Mouse (Mus musculus) embryonic facial prominence, embryonic 10.5 days (tissue): Measurements from ENCODE around the gene Shank1. TPM values are rescaled to one million over a fixed set of nuclear protein-coding genes. Genes with fewer than 3 reads are reported as not detected.

Experiments used
- DNase-seq: peaks from one replicate; pipeline ENCODE4 v3.0.0-alpha.2; 2017; ENCODE audit warnings: low spot score
- H3K27ac ChIP-seq: fragments of 300-500 bp; sonication (generic); replicated peaks from 2 replicates; pipeline ENCODE4 v1.5.1; 2016; ENCODE audit warnings: mild to moderate bottlenecking
- H3K27me3 ChIP-seq: fragments of 300-500 bp; sonication (generic); replicated peaks from 2 replicates; pipeline ENCODE4 v1.6.1; 2016; ENCODE audit warnings: low read depth, mild to moderate bottlenecking; ENCODE audit not compliant: poor library complexity, severe bottlenecking
- H3K36me3 ChIP-seq: fragments of 300-500 bp; sonication (generic); replicated peaks from 2 replicates; pipeline ENCODE4 v1.6.1; 2016; ENCODE audit warnings: mild to moderate bottlenecking, moderate library complexity
- H3K4me1 ChIP-seq: fragments of 300-500 bp; sonication (generic); 2 replicates; pipeline ENCODE4 v1.6.1; 2016
- H3K4me3 ChIP-seq: fragments of 300-500 bp; sonication (generic); 2 replicates; pipeline ENCODE4 v1.5.1; 2016; ENCODE audit warnings: mild to moderate bottlenecking, moderate library complexity
- H3K9me3 ChIP-seq: fragments of 300-500 bp; sonication (generic); 2 replicates; pipeline ENCODE4 v1.6.1; 2016; ENCODE audit warnings: mild to moderate bottlenecking
- WGBS: fragments of 180-500 bp; shearing (Covaris S2); methylation state at CpG from one replicate; pipeline ENCODE4 v1.1.7; 2016; 5-methylcytosine and 5-hydroxymethylcytosine counted together
- polyA plus RNA-seq: library from polyadenylated mRNA; unstranded; fragments of >200 nt; fragmentation: Nextera tagmentation; extraction: Ambion mirVana; gene quantifications from 2 replicates; pipeline ENCODE4 v1.2.1, GENCODE M21; 2016

Gene Shank1
- polyA plus RNA-seq, 1 experiment from 2014 or later = 0.80 TPM

DNA sequence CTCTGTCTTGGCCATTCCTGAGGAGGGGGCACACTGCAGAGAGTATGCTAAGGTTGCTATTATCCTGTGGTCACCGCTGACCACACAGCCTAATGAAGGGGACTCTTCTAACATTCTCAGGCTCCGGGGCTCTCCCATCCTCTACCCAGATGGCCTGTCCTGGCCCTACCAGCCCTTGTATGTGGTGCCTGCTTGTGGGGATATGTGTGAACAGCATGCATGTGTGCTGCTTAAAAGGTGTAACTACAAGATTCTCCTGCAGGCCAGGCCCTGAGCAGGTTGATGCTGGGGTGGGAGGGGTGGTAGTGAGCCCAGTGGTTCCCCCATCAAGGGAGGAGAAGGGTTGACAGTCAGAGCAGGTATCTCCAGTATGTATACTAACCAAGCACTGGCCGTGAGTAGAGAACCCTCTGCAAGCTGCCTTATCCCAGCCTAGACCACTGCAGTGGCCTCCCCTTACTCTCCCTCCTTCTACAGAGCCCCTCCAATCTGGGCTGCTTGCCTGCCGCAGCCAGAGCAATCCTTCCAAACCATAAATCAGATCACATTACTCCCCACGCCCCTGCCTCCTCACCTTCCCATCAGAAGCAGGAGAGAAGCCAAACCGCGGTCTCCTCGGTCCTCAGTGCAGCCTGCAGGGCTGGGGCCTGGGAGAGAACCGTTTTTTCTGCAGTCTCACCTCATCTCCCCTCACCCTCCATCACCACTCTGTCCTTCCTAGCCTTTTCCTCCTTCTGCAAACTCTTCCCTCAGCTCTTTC is 2.6 kb upstream of the Shank1 start:
- no peaks in the 10 kb centered on the region for H3K36me3 ChIP-seq
- peaks cover 63% of the 10 kb centered on the region for H3K27me3 ChIP-seq
- no peak overlapping the region for H3K27ac ChIP-seq
- WGBS = 54% methylated on average over 9 of the region's 9 CpGs
- H3K9me3 ChIP-seq = no peaks in the 10 kb centered on the region
- H3K4me1 ChIP-seq = peaks cover 58% of the 10 kb centered on the region
- 0 out of 2 replicates have a peak overlapping the region, but pooled peaks have one; percentile 2 for H3K4me3 ChIP-seq
- DNase-seq = no peak

DNA sequence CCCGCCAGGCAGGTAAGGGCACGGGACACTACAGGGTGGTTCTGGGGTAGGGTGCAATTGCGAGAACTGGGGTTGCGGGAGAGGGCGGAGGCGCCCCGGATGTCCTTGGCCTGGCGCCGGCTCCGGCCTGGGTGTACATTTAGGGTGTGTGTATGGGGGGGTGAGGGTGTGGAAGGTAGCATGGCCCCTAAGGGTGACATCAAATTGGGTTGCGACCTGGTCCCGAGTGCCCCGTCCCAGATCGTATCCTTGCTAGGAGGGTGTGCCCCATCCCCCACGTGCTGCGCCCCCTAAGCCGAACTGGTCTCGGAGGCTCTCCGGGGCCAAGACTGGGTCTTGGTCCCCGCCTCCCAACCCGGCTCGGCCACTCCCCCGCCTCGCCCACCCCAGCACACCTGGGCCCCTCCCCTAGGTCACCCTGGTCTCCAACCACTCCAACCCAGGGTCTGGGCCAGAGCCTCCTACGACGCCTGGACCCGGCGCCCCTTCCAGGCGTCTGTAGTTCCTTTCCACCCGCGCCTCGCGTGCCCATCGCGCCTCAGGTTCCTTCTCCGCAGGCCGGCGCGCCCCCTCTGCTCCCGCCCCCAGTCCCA is 328 bp downstream of the Shank1 start:
- Histone ChIP-seq H3K27me3 (peaks cover 80% of the 10 kb centered on the region), H3K36me3 (peaks cover 5% of the 10 kb centered on the region; the same call in 1 of the 2 replicates), H3K4me1 (peaks cover 46% of the 10 kb centered on the region), H3K27ac (peak overlapping the region; percentile 79), H3K4me3 (peak overlapping the region; percentile 64), H3K9me3 (no peaks in the 10 kb centered on the region)
- WGBS = under 1% methylated on average over 40 of the region's 40 CpGs
- no peak for DNase-seq

DNA sequence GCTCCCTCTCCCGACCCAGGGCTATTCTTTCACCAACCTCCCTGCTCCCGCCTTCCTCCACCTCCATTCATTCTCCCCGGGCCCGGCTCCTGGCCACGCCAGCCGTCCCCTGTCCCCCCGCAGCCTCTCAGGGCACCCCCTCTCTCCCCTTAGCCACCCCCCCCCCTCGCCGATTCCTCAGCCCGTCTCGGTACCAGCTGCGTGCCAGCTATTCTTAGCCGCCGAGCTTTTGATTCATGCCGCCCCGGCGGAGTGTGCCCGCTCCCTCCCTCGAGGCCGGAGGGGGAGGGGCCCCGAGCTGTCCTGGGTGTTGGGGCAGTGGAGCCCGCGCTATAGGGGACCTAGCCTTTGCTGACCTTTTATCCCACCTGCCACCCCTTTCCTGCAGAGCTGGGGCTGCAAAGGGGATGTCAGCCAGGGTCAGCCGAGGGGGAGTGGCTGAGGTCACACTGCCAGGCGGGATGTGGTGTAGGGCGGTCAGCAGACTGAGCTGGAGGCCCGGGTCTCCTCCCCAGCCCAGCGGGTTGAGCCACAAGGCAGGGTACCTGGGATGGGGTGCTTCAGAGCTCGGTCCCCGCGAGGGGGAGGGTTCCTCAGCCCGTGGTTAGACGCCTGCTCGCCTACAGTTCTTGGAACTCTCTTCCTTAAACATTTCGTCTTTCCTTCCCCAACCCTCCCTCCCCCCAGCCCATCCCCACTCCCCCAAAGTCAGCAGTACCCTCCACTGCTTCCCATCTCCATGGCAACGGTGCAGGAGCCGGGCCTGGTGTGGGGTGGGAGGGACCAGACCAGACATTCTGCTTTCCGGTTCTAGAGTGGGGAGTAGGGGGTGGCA is 1.0 kb downstream of the Shank1 start:
- WGBS = under 1% methylated on average over 38 of the region's 38 CpGs
- Histone ChIP-seq H3K27ac (peak overlapping the region; percentile 79), H3K36me3 (peaks cover 5% of the 10 kb centered on the region; the same call in 1 of the 2 replicates), H3K9me3 (no peaks in the 10 kb centered on the region), H3K4me3 (peak overlapping the region; percentile 64), H3K4me1 (peaks cover 39% of the 10 kb centered on the region), H3K27me3 (peaks cover 80% of the 10 kb centered on the region)
- DNase-seq = peak; percentile 55

DNA sequence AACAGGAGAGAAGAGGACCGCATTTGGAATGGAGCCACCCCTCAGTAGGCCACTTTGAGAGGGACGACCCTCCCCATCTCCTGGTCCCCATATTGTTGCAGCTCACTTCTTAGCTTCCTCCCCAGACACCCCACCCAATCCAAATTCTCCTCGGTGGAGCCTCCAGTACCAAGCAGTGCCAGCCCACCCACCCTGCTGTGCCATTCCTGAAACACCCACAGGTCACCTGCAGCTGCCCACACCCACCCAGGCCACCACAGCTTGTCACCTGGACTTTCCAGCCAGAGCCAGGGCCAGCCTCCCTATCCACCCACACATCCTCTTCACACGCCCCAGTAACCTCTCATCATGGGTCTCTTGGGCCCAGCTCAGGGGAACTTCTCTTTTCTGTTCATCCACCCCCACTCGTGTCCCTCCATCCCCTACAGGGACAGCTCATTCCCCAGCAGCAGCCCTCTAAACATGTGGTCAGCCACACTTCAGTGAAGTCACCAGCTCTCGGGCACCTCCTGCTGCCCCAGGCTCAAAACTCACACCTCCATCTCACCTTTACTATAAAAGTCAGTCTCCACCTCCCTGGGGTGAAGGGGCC is 1.8 kb downstream of the Shank1 start:
- peaks cover 5% of the 10 kb centered on the region; the same call in 1 of the 2 replicates for H3K36me3 ChIP-seq
- peak overlapping the region; percentile 64 for H3K4me3 ChIP-seq
- peaks cover 76% of the 10 kb centered on the region for H3K27me3 ChIP-seq
- peaks cover 32% of the 10 kb centered on the region for H3K4me1 ChIP-seq
- DNase-seq = no peak
- no peaks in the 10 kb centered on the region for H3K9me3 ChIP-seq
- H3K27ac ChIP-seq = no peak overlapping the region
- 15% methylated on average over 6 of the region's 6 CpGs for WGBS

DNA sequence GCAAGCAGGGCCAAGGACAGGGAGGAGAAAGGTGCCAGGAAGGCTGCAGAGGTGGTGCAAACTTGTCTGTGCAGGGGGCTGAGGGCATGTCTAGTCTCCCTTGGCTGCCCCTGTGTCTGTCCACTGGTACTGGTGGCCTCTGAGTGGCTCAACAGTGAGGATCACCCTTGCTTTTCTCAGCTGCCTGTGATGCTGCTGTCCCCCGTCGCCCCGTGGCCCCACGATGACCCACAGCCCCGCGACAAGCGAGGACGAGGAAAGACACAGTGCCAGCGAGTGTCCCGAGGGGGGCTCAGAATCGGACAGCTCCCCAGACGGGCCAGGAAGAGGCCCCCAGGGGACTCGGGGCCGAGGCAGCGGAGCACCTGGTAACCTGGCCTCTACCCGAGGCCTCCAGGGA is 2.4 kb downstream of the Shank1 start:
- H3K4me1 ChIP-seq = peaks cover 32% of the 10 kb centered on the region
- no peaks in the 10 kb centered on the region for H3K9me3 ChIP-seq
- H3K4me3 ChIP-seq = no peak overlapping the region
- peaks cover 5% of the 10 kb centered on the region; the same call in 1 of the 2 replicates for H3K36me3 ChIP-seq
- peaks cover 70% of the 10 kb centered on the region for H3K27me3 ChIP-seq
- no peak overlapping the region for H3K27ac ChIP-seq
- WGBS = 59% methylated on average over 16 of the region's 16 CpGs
- DNase-seq = no peak

DNA sequence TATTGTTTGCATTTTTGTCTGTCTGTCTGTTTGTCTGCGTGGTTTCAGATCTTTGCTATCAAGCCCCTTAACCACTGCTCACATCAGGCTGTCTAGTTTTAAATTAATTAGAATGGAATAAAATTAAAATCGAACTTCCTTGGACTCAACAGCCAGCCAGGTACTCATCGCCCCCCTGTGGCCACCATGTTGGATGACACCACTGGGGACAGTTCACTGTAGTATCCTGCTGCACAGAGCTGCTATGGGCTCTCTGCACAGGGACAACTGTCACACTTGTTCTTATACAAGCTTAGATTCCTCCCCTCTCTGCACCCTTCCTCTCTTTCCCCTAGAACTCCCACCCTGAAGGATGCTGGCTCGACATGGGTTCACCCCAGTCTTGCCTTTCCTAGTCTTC is 7.9 kb downstream of the Shank1 start:
- WGBS = 42% methylated on average over 4 of the region's 4 CpGs
- Histone ChIP-seq H3K27me3 (peaks cover 19% of the 10 kb centered on the region), H3K36me3 (peaks cover 5% of the 10 kb centered on the region; the same call in 1 of the 2 replicates), H3K27ac (no peak overlapping the region), H3K9me3 (no peaks in the 10 kb centered on the region), H3K4me1 (no peaks in the 10 kb centered on the region), H3K4me3 (no peak overlapping the region)
- DNase-seq = peak; percentile 27

DNA sequence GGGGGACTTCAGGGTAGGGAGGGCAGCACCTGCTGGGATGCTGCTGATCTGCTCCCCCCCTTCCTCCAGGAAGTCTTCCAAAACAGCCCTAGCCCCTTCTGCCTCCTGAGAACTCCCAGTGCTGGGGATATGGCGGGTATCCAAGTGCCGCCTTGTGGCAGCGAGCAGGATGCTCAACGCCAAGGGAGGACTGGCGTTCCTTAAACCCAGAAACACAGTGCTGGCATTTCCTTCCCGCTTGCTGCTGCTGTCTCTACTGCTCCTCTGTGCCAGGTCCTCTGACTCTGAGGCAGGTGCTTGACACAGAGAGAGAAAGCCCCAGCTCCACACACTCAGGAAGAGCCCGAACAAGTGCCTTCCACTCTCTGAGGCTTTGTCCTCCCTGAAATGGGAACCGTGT is 10.8 kb downstream of the Shank1 start:
- Histone ChIP-seq H3K4me3 (no peak overlapping the region), H3K4me1 (no peaks in the 10 kb centered on the region), H3K9me3 (no peaks in the 10 kb centered on the region), H3K27ac (no peak overlapping the region), H3K36me3 (no peaks in the 10 kb centered on the region), H3K27me3 (peaks cover 17% of the 10 kb centered on the region)
- 61% methylated on average over 8 of the region's 8 CpGs for WGBS
- no peak for DNase-seq

DNA sequence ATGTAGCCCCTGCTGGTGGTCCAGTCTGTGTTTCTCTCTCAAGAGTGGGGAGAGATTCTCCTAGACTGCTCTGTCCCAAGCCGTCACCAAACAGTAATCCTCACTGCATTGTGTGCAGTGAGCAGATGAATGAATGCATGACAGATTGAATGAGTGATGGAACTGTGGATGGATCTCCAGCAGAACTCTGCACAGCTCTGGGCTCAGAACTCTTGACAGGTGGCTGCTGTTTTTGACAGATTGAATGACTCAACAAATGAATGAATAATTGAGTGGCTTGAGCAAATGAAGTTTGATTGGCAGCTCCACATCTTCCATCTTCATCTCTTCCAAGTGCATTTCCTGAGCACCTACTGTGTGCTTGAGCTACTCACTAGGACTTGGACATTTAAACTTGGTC is 12.2 kb downstream of the Shank1 start:
- Histone ChIP-seq H3K27me3 (peaks cover 28% of the 10 kb centered on the region), H3K36me3 (no peaks in the 10 kb centered on the region), H3K4me3 (no peak overlapping the region), H3K9me3 (no peaks in the 10 kb centered on the region), H3K27ac (no peak overlapping the region), H3K4me1 (peaks cover 6% of the 10 kb centered on the region)
- no peak for DNase-seq
- 86% methylated on average over 1 of the region's 1 CpGs for WGBS

DNA sequence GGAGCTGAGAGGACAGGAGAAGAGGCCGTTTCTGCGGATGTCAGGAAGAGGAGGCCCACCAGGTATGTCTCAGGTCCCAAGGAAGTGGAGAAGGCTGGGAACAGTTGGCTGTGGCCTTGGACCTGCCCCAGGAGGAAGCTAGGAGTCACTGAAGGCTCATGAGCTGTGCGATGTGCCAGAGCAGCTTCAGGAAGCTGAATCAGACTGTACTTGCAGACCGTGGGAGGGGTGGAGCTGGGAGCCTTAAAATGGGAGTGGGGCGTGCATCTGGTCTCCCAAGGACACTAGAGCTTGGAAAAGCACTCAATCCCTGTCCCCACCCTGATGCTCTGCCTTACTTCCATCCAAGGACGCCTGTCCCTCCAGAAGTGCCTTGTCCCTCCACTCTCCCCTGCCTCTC is 16.6 kb downstream of the Shank1 start:
- Histone ChIP-seq H3K4me1 (peaks cover 6% of the 10 kb centered on the region), H3K27me3 (peaks cover 41% of the 10 kb centered on the region), H3K4me3 (no peak overlapping the region), H3K36me3 (no peaks in the 10 kb centered on the region), H3K9me3 (no peaks in the 10 kb centered on the region), H3K27ac (no peak overlapping the region)
- 65% methylated on average over 6 of the region's 6 CpGs for WGBS
- no peak for DNase-seq

DNA sequence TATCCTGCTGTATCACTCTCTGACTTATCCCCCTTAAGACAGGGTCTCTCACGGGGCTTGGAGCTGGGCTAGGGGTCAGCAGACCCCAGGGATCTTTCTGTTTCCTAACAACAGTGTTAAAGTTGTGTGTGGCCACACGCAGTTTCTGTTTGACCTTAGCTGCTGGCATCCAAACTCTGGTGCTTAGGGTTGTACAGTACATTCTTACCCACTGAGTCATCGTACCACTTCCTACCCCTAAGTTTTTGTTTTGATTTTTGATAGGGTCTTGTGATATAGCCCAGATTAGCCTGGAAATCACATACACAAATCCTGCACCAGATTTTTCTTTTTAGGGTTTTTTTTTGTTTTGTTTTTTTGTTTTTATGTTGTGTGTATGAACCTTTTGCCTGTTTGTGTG is 22.3 kb downstream of the Shank1 start:
- Histone ChIP-seq H3K4me1 (peaks cover 23% of the 10 kb centered on the region), H3K27ac (no peak overlapping the region), H3K4me3 (no peak overlapping the region), H3K27me3 (peaks cover 66% of the 10 kb centered on the region), H3K9me3 (no peaks in the 10 kb centered on the region), H3K36me3 (no peaks in the 10 kb centered on the region)
- 71% methylated on average over 3 of the region's 3 CpGs for WGBS
- no peak for DNase-seq

DNA sequence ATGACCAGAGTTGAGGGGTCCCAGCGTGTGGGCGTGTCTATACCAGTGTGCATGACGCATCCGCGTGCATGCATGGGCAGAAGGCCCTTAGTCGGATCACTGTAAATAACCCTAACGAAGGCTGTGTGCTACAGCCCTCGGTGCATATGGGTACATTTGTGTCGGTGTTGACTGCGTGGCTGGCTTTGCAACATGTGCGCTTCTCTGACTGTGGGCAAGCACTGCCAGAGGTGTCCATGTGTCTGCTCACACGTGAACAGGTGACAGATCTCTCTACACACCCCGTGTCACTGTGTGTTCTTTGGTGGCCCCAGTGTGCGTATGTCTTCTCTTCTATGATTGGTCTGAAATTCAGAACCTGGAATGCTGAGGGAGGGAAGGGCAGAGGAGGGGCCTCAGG is 24.1 kb downstream of the Shank1 start:
- DNase-seq = no peak
- WGBS = 72% methylated on average over 14 of the region's 14 CpGs
- Histone ChIP-seq H3K27me3 (peaks cover 77% of the 10 kb centered on the region), H3K4me3 (no peak overlapping the region), H3K9me3 (no peaks in the 10 kb centered on the region), H3K36me3 (no peaks in the 10 kb centered on the region), H3K4me1 (peaks cover 23% of the 10 kb centered on the region), H3K27ac (no peak overlapping the region)
